Mouse (Mus musculus): ENCODE results near the gene Mindy4.

- TF ChIP-seq POLR2A (IDR thresholded peaks at IDR 0.05; ENCODE audit: low read depth, low read length) (no peak), CTCF (IDR thresholded peaks at IDR 0.05; ENCODE audit: extremely low read depth, insufficient read depth, insufficient read length, insufficient replicate concordance) (no peak)
Observed at GRCm38 (mm10) chr6:55273463-55273862, 70.3 kb downstream of the Mindy4 start.
